Mouse (Mus musculus) central nervous system, embryonic 18 days (tissue): ENCODE data around the gene Ap3b2. TPM values are rescaled to one million over a fixed set of nuclear protein-coding genes. Genes with fewer than 3 reads are reported as not detected.

Source experiments
- polyA plus RNA-seq: library from polyadenylated mRNA; depleted of rRNA; stranded (reverse); fragments of >200 nt; gene quantifications from 2 replicates; pipeline ENCODE4 v1.2.3, GENCODE M21; 2012; rRNA removed

The Ap3b2 gene
- polyA plus RNA-seq, result 181 and 184 TPM in 2 replicates

DNA sequence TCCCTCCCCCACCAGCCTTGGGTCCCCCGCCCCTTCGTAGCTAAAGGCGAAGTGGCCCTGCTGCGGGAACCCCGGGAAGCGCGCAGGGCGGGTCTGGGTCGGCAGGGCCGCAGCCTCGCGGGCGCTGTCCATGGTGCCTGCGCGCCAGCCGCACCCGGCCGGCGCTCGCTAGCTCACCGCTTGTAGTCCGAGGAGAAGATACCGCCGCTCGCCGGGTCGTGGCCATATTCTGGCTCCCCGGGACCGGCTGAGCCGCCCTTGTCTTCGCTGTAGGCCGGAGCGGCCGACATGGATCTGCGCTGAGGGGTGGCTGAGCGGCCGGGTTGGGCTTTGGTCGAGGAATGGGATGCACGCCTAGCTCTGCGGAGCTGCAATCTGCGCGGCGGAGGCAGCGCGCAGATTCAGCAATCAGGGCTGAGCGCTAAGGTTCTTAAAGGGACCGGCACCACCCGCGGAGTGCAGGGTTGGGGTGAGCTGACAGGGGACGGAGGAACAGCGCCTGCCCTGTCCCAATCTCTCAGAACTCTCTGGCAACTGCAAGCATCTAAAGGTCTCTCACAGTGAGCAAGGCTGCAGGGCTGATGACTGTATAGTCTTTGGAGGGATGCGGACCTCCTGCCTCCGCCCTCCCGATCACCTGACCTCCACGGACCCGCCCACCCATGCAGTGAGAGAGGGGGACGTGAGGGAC, at the start of gene Ap3b2:
TSS of gene Ap3b2 (minus strand) at position 595 of the 691 bp plus-strand sequence.

GRCm38 (mm10) chr7:81498181-81498580, 4.5 kb upstream of the Ap3b2 start, which contains the start of gene BC048679:
TSS of gene BC048679 (minus strand) at chr7:81498281.

GRCm38 (mm10) chr7:81455155-81455651, 38.5 kb downstream of the Ap3b2 start, which contains the start of gene Cpeb1:
TSS of gene Cpeb1 (minus strand) at chr7:81455465.

Other genes starting within 250 kb of the Ap3b2 start
- 1,598 and 1,629 TPM in 2 replicates for gene Rps17, start 148.7 kb downstream of the Ap3b2 start, polyA plus RNA-seq
- 8.4 and 11.4 TPM in 2 replicates for gene Cpeb1, start 38.5 kb downstream of the Ap3b2 start, polyA plus RNA-seq
- gene BC048679, start 4.4 kb upstream of the Ap3b2 start, polyA plus RNA-seq, result not detected in 2 replicates
- 0.14 and 0.45 TPM in 2 replicates for gene Fsd2, start 73.0 kb upstream of the Ap3b2 start, polyA plus RNA-seq
- gene Whamm, start 77.3 kb upstream of the Ap3b2 start, polyA plus RNA-seq, result 14.7 and 14.9 TPM in 2 replicates
- gene Homer2, start 213.6 kb upstream of the Ap3b2 start, polyA plus RNA-seq, result 19.1 and 20.1 TPM in 2 replicates